Mouse (Mus musculus): ENCODE measurements at regions not wholly inside any gene's neighbourhood (a gene's known extent, or its start where the extent isn't known, plus 50 kb on each side); places are given as distances from the start of the nearest gene placed in this dataset.

GRCm38 (mm10) chr10:117992317-117992716 lies 146.5 kb upstream of the Rap1b start:
- TF ChIP-seq CTCF (IDR thresholded peaks at IDR 0.05; ENCODE audit: control insufficient read depth, insufficient read depth, insufficient read length) (no peak), MAX (IDR thresholded peaks at IDR 0.05) (no peak), FOSL1 (IDR thresholded peaks at IDR 0.05; ENCODE audit: insufficient read depth, low read length, poor library complexity, severe bottlenecking) (no peak), CEBPB (IDR thresholded peaks at IDR 0.05; ENCODE audit: low read depth) (no peak)

Measured in C2C12 (cell line).